Mouse (Mus musculus): ENCODE measurements at regions not wholly inside any gene's neighbourhood (a gene's known extent, or its start where the extent isn't known, plus 50 kb on each side); places are given as distances from the start of the nearest gene placed in this dataset.

- no peak for DNase-seq (ENCODE audit: low spot score)
Measured at GRCm38 (mm10) chr5:54178966-54179547, 180.8 kb downstream of the Stim2 start.

GRCm38 (mm10) chr5:54180192-54180611, 181.9 kb downstream of the Stim2 start:
- DNase-seq (ENCODE audit: low spot score): peak; percentile 16

- no peak for DNase-seq (ENCODE audit: low spot score)
Measured at GRCm38 (mm10) chr5:54180640-54181326, 182.5 kb downstream of the Stim2 start.

- no peak for DNase-seq (ENCODE audit: low spot score)
Measured at GRCm38 (mm10) chr5:54181327-54181863, 183.1 kb downstream of the Stim2 start.

GRCm38 (mm10) chr5:54182754-54183153, 184.5 kb downstream of the Stim2 start:
- DNase-seq (ENCODE audit: low spot score): no peak

GRCm38 (mm10) chr5:54185662-54186061, 187.4 kb downstream of the Stim2 start:
- DNase-seq (ENCODE audit: low spot score): no peak

- no peak for DNase-seq (ENCODE audit: low spot score)
Measured at GRCm38 (mm10) chr5:54186076-54186676, 187.9 kb downstream of the Stim2 start.

- DNase-seq (ENCODE audit: low spot score): no peak
Measured at GRCm38 (mm10) chr5:54191688-54192087, 193.4 kb downstream of the Stim2 start.

- no peak for DNase-seq (ENCODE audit: low spot score)
Measured at GRCm38 (mm10) chr5:54194846-54195245, 196.5 kb downstream of the Stim2 start.

- DNase-seq (ENCODE audit: low spot score): no peak
Measured at GRCm38 (mm10) chr5:54200032-54200431, 201.7 kb downstream of the Stim2 start.

GRCm38 (mm10) chr5:54200587-54200986, 202.3 kb downstream of the Stim2 start:
- no peak for DNase-seq (ENCODE audit: low spot score)

- no peak for DNase-seq (ENCODE audit: low spot score)
Measured at GRCm38 (mm10) chr5:54211457-54211856, 213.2 kb downstream of the Stim2 start.

GRCm38 (mm10) chr5:54212038-54212589, 213.8 kb downstream of the Stim2 start:
- no peak for DNase-seq (ENCODE audit: low spot score)

- DNase-seq (ENCODE audit: low spot score): no peak
Measured at GRCm38 (mm10) chr5:54225031-54225430, 226.7 kb downstream of the Stim2 start.

GRCm38 (mm10) chr5:54234580-54234979, 236.3 kb downstream of the Stim2 start:
- DNase-seq (ENCODE audit: low spot score): no peak

- DNase-seq (ENCODE audit: low spot score): no peak
Measured at GRCm38 (mm10) chr5:54235226-54235625, 236.9 kb downstream of the Stim2 start.

GRCm38 (mm10) chr5:54237226-54237625, 238.9 kb downstream of the Stim2 start:
- no peak for DNase-seq (ENCODE audit: low spot score)

GRCm38 (mm10) chr5:54238646-54239167, 240.4 kb downstream of the Stim2 start:
- DNase-seq (ENCODE audit: low spot score): no peak

GRCm38 (mm10) chr5:54239586-54239985, 241.3 kb downstream of the Stim2 start:
- no peak for DNase-seq (ENCODE audit: low spot score)

GRCm38 (mm10) chr5:54241169-54241917, 243.0 kb downstream of the Stim2 start:
- DNase-seq (ENCODE audit: low spot score): no peak

- no peak for DNase-seq (ENCODE audit: low spot score)
Measured at GRCm38 (mm10) chr5:54242126-54242525, 243.8 kb downstream of the Stim2 start.

- DNase-seq (ENCODE audit: low spot score): no peak
Measured at GRCm38 (mm10) chr5:54252038-54252437, 253.7 kb downstream of the Stim2 start.

Data from urinary bladder, postnatal 14 days (tissue).